Mouse (Mus musculus): ENCODE data around the gene Tmem171.

DNA sequence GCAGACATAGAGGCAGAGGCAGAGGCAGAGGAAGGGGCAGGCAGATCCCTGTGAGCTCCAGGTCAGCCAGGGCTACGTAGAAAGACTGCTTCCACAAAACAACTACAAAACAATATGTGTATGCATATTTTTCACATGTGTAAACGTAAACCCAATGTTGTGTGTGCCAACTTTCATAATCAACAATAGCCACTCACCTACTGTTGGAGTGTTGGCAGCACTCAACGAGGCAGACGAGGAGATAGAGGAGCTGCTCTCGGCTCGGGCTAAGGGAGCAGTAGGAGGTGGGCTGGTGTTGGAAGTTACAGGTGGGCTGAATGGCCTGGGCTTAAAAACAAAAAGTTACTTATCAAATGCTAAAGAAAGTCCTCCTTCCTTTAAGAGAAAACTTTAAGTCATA, 48.6 kb upstream of the Tmem171 start:
- TF ChIP-seq CTCF (IDR thresholded peaks at IDR 0.05; ENCODE audit: low read depth, low read length), result no peak
- no peak for TF ChIP-seq POLR2A (IDR thresholded peaks at IDR 0.05; ENCODE audit: borderline replicate concordance, low read depth, low read length)
